Comparison of ENCODE assay signal across 9 mouse cellular contexts in the genomic region with DNA sequence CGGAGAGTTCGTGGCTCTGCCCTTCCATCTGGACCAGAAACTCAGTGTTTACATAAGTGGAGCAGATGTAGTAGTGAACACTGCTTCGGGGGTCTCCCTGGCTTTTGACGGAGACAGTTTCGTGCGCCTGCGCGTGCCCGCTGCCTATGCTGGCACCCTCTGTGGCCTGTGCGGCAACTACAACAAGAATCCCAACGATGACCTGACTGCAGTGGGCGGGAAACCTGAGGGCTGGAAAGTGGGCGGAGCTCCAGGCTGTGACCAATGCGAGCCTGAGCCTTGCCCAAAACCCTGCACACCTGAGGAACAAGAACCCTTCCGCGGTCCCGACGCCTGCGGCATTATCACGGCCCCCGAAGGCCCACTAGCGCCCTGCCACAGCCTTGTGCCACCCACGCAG. TPM values are rescaled to one million over a fixed set of nuclear protein-coding genes. Genes with fewer than 3 reads are reported as not detected.
A peak's percentile ranks its signal among the peaks of the same experiment; 100 is the strongest.
DNase-seq lines count a peak whose midpoint lies in the region; ATAC-seq lines count a peak whose summit lies in the region.
"Had no signal": no experiment of that assay in that cellular context is flagged by ENCODE, and none has a peak within 500 bp of the region (broad histone marks: within the 10 kb centered on the region; RNA-seq: fewer than 3 reads in every experiment).

No protein-coding gene starts in this region.

- no peak overlapping the region for H3K27ac ChIP-seq in forebrain, embryonic 15.5 days (replicated peaks)
- H3K27ac ChIP-seq in kidney, embryonic 16.5 days (ENCODE audit: low read length) = no peak overlapping the region

- H3K4me1 ChIP-seq in forebrain, embryonic 15.5 days = 0 out of 2 replicates have a peak, but pooled peaks cover 7% of the 10 kb centered on the region
- H3K4me1 ChIP-seq in kidney, embryonic 16.5 days (ENCODE audit: insufficient read depth, low read length) = 0 out of 2 replicates have a peak, but pooled peaks cover 3% of the 10 kb centered on the region

- H3K36me3 ChIP-seq in forebrain, embryonic 15.5 days = no peaks in the 10 kb centered on the region
- no peaks in the 10 kb centered on the region for H3K36me3 ChIP-seq in kidney, embryonic 16.5 days (ENCODE audit: insufficient read depth, low read length)

- H3K9me3 ChIP-seq in forebrain, embryonic 15.5 days = no peaks in the 10 kb centered on the region
- H3K9me3 ChIP-seq in kidney, embryonic 16.5 days (ENCODE audit: low read length) = no peaks in the 10 kb centered on the region

- DNase-seq in testis, postnatal 10 days (ENCODE audit: low spot score) = peak; percentile 61
- DNase-seq in testis, postnatal 14 days (ENCODE audit: low spot score) = no peak
- DNase-seq in mesoderm, embryonic 11.5 days (ENCODE audit: low read depth, low spot score) = peak; percentile 49
- DNase-seq in layer of hippocampus, adult 8-10 months (ENCODE audit: low spot score in 2 of 2) = no peak
- no peak for DNase-seq in left cerebral cortex, adult 18-20 months (ENCODE audit: low spot score in 2 of 2)
- DNase-seq in adrenal gland, adult 18-20 months (ENCODE audit: low spot score in 2 of 2) = no peak

- peak overlapping the region; percentile 30 for H3K9ac ChIP-seq in forebrain, embryonic 15.5 days (replicated peaks)
- peak overlapping the region; percentile 44; the same call in 1 of the 2 replicates for H3K9ac ChIP-seq in kidney, embryonic 16.5 days (replicated peaks; ENCODE audit: low read length)

- H3K4me2 ChIP-seq in forebrain, embryonic 15.5 days (replicated peaks) = peak overlapping the region; percentile 41
- peak overlapping the region; percentile 53 for H3K4me2 ChIP-seq in kidney, embryonic 16.5 days (replicated peaks; ENCODE audit: low read depth, low read length)

- no peaks in the 10 kb centered on the region for H3K27me3 ChIP-seq in forebrain, embryonic 15.5 days
- no peaks in the 10 kb centered on the region for H3K27me3 ChIP-seq in kidney, embryonic 16.5 days (ENCODE audit: insufficient read depth, low read length)

- H3K4me3 ChIP-seq in forebrain, embryonic 15.5 days = peak overlapping the region; percentile 17
- H3K4me3 ChIP-seq in kidney, embryonic 16.5 days (ENCODE audit: low read length) = peak overlapping the region; percentile 24

- peak; percentile 48; the same call in 1 of the 2 replicates for ATAC-seq in forebrain, embryonic 15.5 days (replicated peaks)
- peak; percentile 85 for ATAC-seq in kidney, embryonic 16.5 days (ENCODE audit: low FRiP score, low TSS enrichment)

- 5% methylated on average over 23 of the region's 23 CpGs for WGBS in forebrain, embryonic 15.5 days
- WGBS in kidney, embryonic 16.5 days = 3% methylated on average over 23 of the region's 23 CpGs

RNA-seq across cellular contexts. Expression of a gene that starts 24.6 kb away (rescaled TPM):
- 0.08 and 0.11 TPM in 2 replicates for polyA plus RNA-seq in forebrain, embryonic 15.5 days (2015; fragmentation: Nextera tagmentation; extraction: Ambion mirVana)
- not detected in 2 replicates for polyA plus RNA-seq in kidney, embryonic 16.5 days (2015; fragmentation: Nextera tagmentation; extraction: Ambion mirVana)
- not detected for total RNA-seq in layer of hippocampus, adult 8-10 months (2022)
- under 1 TPM in 1 of 2 experiments, not detected in 1; 0.09 TPM for total RNA-seq in left cerebral cortex, adult 18-20 months (2021)
- total RNA-seq in adrenal gland, adult 18-20 months (2021) = not detected
- polyA plus RNA-seq: liver, embryonic 16.5 days had no signal

RNA-seq across cellular contexts. Expression of a gene that starts 33.6 kb away (rescaled TPM):
- 0.06 and 0.10 TPM in 2 replicates for polyA plus RNA-seq in forebrain, embryonic 15.5 days (2015; fragmentation: Nextera tagmentation; extraction: Ambion mirVana)
- polyA plus RNA-seq in kidney, embryonic 16.5 days (2015; fragmentation: Nextera tagmentation; extraction: Ambion mirVana) = 0.42 and 0.69 TPM in 2 replicates
- total RNA-seq in layer of hippocampus, adult 8-10 months (2022) = 1 to 10 TPM; 1.3 to 1.8 (median 1.7) TPM
- total RNA-seq in left cerebral cortex, adult 18-20 months (2021) = under 1 TPM; 0.30 to 0.58 TPM
- total RNA-seq in adrenal gland, adult 18-20 months (2021) = not detected

RNA-seq across cellular contexts. Expression of a gene that starts 54.8 kb away (rescaled TPM):
- 345 and 350 TPM in 2 replicates for polyA plus RNA-seq in forebrain, embryonic 15.5 days (2015; fragmentation: Nextera tagmentation; extraction: Ambion mirVana)
- polyA plus RNA-seq in kidney, embryonic 16.5 days (2015; fragmentation: Nextera tagmentation; extraction: Ambion mirVana) = 319 and 330 TPM in 2 replicates
- total RNA-seq in layer of hippocampus, adult 8-10 months (2022) = 100 to 1,000 TPM; 130 to 135 (median 134) TPM
- 100 to 1,000 TPM; 126 to 128 TPM for total RNA-seq in left cerebral cortex, adult 18-20 months (2021)
- total RNA-seq in adrenal gland, adult 18-20 months (2021) = 100 to 1,000 TPM; 161 to 166 TPM

Comparison
In these comparisons a context has a peak if more than half of its experiments do, and no peak if none do; other contexts are left out.
1. DNase-seq: peak in testis, postnatal 10 days (single experiment) and mesoderm, embryonic 11.5 days (single experiment); none in testis, postnatal 14 days (single experiment), layer of hippocampus, adult 8-10 months (0 of 2), left cerebral cortex, adult 18-20 months (0 of 2) and adrenal gland, adult 18-20 months (0 of 2).